Mouse (Mus musculus): ENCODE results near the gene Usp2.

DNA sequence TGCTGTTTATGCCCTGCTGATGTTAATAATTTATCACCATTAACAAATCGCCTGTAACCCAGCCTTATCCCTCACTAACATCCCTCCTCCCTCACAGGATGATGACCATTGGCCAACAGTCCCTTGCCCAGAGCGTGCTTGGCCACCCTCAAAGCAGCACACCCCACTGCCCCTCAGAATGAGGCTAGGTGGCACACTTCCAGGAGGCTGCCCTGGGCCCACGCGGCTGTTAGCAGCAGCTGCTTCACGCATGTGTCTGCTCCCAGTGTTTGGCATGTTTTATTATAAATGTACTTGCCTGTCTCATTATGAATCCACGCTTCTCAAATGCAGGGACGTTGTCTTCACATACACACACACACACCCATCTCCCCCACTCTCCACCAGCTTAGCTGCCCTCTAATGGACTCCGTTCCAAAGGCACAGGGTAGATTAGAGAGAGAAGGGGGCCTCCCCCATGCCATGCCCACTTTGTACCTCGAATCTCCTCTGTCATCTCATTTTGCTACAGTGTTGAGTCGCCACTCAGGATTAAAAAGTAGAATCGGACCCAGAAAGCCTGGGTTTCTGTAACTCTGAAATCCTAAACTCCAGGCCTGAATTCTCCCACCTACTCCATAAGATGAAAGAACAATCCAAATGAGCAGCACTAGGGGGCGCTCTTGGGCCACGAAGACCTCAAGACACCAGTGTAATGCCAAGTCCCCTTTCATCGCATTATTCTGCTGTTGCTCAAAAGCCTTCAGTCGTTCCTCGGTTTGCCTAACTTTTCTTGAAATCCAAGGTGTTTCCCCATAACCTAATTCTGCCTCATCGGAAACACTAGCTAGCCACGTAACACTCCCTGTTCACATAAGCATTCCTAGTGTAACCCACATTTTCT is 59.0 kb downstream of the Usp2 start:
- TF ChIP-seq CTCF (IDR thresholded peaks at IDR 0.05; ENCODE audit: low read depth, low read length) (peak; percentile 84), TAL1 (conservative IDR thresholded peaks at IDR 0.05; ENCODE audit: low read depth, low read length) (no peak)
